Mouse (Mus musculus): Measurements from ENCODE around the gene Trim58.

Trim58 gene

DNA sequence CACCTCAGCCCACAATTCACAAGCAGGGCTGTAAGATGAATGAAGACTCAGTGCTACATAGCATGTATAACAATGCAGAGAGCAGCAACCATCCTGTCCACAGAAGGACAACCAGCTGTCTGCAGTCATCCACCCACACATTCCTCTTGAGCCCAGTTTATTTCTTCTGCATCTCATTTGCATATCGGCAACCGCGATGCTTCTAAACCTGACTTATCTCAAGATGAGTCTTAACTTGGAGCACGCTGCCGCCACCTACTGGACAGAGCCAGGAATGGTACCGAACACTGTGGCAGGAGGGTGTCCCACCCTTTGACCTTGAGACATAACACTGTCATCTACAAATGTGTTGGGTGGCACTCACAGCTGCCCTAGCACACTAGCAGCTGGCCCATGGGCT lies 3.1 kb downstream of the Trim58 start:
- DNase-seq (ENCODE audit: low read depth, low spot score) = peak; percentile 92

DNA sequence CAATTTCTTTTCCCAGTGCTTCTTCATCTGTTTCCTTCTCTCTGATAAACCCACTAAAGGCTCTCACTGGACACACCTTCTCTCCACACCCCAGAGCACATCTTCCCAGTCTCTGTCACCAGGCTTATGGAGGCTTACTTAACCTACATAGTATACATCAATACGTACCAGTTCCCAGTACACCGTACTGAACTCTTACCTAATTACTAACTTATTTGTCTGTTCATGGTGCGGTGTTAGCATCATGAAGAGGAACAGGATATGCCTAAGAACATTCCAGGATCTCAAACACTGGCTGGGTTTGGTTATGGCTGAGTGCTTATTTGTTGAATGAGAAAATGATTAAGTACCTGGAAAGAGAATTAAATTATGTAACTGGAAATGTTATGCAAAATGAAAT lies 14.9 kb downstream of the Trim58 start:
- no peak for DNase-seq (ENCODE audit: low read depth, low spot score)

DNA sequence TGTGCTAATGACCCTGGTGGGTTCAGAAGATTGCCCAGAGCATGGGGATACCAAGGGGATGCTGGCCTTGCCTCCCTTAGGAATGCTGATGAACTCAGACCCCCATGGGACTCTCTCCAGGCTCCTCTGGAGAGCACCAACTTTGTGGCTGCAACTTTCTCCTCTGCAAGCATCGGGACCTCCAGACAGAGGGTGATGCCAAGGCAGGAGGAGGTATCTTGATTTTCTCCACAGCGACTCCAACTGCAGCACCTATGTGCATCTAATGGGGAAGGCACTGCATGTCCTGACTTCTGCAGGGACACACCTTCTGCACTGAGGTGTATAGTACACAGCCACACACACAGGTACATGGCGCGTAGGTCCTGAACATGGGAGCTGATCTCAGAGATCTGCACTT lies 18.3 kb downstream of the Trim58 start, which contains the start of gene Olfr322:
Gene Olfr322 (plus strand): TSS at position 187 of the 400 bp plus-strand sequence.
- DNase-seq (ENCODE audit: low read depth, low spot score) = no peak

DNA sequence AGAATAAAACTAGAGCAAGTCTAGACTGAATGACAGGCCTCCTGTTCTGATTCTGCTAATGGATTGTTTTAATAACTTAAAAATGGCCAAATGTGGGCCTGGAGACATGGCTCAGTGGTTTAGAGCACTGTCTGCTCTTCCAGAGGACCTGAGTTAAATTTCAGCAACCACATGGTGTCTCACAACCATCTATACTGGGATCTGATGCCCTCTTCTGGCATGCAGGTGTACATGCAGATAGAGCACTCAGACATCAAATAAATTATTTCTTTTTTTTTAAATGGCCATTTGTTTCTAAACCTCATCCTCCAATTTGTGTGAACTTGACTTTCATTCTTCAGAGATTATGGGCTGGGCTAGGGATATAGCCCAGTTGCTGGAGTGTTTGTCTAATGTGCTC lies 29.0 kb downstream of the Trim58 start:
- no peak for DNase-seq (ENCODE audit: low read depth, low spot score)

DNA sequence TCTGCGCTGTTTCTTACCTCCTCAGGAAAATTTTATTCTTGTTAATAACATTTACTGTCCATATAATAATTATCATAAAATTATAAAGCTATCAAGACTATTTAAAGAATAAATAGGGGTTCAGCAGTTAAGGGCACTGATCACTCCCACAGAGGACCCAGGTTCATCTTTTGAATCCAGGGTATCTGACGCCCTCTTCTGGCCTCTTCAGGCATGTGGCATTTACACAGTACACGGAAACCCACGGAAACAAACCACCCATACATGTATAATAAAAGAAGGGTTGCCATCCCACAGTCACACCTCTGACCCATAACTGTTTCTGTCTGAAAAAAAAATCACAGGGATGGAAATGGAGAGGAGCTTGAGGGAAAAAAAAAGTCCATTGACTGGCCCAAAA lies 31.6 kb downstream of the Trim58 start:
- DNase-seq (ENCODE audit: low read depth, low spot score) = no peak

DNA sequence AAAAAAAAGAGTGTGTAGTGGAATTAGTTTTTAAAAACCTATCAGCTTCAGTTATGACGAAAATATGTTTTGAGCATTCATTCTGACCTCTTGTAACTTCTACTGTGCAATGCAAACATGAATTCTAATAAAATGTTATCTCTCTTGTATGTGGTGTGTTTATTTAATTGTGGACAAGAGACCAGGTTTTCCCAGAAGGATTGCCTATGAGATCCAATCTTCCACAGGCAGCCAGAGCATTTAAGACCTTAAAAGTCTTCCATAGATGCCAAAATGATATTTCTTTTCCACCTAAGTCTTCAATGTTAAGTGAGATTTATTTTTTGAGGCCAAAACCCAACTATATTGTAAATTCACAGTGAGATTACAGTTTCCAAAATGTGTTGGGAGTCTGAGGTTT lies 40.5 kb downstream of the Trim58 start, which contains the start of gene Olfr320:
Gene Olfr320 (plus strand): TSS at position 301 of the 400 bp plus-strand sequence.
- DNase-seq (ENCODE audit: low read depth, low spot score) = no peak

DNA sequence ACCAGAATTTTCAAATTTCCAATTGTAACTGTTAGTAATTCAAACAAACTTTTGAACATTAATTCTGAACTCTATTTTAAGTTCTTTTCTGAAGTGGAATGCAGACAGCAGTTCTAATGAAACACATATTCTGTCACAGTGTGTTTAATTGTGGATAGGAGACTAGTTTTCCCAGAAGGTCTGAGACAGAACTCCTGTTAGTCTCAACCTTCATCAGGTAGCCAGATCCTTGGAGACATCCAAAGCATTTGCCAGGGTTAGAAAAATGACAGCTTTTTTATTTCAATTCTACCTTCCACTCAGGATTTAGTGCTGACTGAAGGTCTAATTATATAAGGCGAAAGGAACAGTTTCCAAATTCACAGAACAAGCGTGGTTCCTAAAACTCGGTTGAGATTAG lies 58.6 kb downstream of the Trim58 start, which contains the start of gene Olfr319:
Gene Olfr319 (plus strand): TSS at position 301 of the 400 bp plus-strand sequence.
- DNase-seq (ENCODE audit: low read depth, low spot score) = no peak

Data from c-Kit-negative CD71-positive TER-119-positive erythroid progenitor cells, embryonic 14.5 days (primary cell).